Mouse (Mus musculus): ENCODE measurements around the gene Grpr. TPM values are rescaled to one million over a fixed set of nuclear protein-coding genes. Genes with fewer than 3 reads are reported as not detected.

Gene Grpr
- not detected for total RNA-seq (2021)

DNA sequence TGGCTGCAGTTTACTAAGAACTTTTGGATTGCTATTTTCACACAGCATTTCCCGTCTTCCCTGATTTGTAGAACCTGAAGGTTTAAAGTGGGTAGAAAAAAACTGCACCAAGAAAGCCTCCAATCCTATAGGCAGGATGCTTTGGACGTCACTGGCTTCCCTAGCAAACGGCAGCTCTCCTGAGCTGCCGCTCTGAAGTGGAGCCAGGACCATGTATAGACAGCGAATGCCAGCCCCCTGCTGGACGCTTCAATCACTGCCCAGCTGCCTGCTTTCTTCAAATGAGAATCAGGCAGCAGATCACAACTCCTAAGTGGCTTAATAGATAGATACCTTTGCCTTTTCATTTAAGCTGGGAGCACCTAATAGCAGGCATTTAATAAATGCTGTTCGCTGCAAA lies at the start of gene Grpr:
Gene Grpr (minus strand): TSS at position 12 of the 400 bp plus-strand sequence.
- intact Hi-C loops (cut with DNase I) = loop anchor here (2.0 kb wide), 1 partner anchor 601 kb away; no protein-coding TSS in a partner anchor
- peak; percentile 21 to 30 for DNase-seq

DNA sequence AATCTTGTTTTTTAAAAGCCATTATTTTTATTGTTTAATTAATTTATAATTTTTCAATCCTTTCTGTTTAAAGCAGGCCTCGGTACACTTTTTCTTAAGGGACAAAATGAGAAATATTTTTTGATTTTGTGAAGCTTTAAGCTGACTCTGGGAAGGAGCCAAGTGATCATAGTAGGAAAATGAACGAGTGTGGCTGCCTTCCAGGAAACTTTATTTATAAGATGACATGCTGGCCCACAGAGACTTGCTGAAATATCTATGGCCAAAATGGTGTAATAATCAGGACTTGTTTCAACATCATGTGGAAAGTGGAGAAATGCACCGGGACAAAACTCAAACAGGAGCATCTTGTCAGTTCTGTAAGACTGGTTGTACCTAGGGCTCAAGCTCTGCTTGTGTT lies 11.0 kb upstream of the Grpr start:
- DNase-seq = no peak

DNA sequence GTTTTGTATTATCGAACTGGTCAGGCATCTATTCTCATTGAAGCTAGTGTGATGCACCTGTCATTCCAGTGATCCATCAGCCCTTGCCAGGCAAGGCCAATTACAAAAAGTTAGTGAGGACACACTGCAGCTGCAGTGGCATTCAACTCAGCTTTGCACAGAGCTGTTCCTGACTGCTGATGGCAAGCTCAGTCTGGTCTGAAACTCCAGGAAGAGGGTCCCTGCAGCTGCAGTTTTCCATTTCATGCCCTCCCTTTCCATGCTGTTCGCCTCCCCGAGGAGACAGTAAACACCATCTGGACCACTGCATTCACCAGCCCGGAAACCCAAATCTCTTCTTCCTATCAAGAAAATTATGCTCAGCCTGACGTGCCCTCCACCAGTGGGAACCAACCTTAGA lies 2.4 kb downstream of the Grpr start:
- no peak for DNase-seq
- intact Hi-C loops (cut with DNase I) = no loop called here

More for the DNA sequence above, 11.0 kb upstream of the Grpr start:
- intact Hi-C loops (cut with DNase I) = no loop called here

DNA sequence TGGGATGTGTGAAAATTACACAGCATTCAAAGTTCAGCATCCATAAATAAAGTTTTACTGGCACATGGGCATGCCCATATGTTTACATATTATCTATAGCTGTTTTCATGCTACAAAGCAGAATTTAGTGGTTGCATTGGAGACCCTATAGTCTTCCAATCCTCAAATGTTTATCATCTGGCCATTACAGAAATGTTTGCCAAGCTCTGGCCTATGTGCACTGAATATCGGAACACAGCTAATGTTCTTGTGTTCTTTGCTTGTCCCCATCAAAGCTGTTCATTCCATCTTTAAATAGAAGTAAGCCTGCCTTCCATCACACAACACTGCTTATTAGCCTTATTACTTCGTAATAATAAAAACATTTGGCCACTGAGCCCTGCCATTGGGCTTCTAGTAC lies 16.6 kb downstream of the Grpr start:
- DNase-seq = no peak
- intact Hi-C loops (cut with DNase I) = no loop called here

DNA sequence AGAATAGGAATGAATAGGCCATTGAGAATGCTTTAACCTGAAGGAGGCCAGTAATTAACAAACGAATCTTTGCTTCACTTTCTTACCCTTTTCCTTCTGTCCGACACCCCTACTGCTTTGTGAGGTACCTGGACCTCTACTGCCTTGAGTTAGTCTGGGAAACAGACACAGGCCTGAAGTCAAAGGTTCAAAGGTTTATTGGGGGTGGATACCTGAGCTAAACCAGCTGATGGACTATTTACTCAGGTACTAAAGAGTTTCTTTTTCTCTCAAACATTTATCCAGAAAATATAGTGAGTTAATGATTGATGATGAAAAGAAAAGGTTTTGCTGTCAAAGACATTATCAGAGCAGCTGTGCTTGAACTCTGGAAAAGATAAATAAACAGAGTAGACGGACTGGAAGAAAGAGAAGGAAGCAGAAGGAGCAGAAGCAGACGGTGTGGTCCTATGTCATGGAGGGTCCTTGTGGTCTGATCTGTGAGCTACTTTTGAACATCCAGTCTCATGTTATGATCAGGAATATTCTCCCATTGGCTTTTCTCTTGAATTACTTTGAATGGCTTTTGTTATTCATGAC lies 30.4 kb downstream of the Grpr start:
- intact Hi-C loops (cut with DNase I) = no loop called here
- no peak for DNase-seq

DNA sequence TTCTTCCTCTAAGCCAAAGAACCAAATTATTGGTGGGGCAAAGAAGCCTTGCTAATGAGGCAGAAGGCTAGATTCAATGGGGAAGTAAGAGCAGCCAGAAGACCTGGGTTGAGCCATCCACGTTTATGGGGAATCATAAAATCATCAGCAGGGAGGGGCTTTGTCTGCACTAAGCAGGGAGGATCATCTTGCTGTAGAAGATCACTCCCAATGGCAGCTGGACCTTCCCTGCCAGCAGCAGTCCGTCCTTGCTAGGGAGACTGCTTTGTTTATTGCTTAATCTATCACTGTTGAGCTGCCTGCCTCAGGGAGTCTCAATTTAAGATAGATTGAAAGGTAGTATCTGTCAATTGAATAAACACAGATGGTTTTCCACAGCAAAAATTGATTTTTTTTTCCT lies 37.7 kb downstream of the Grpr start:
- intact Hi-C loops (cut with DNase I) = no loop called here
- DNase-seq = no peak

DNA sequence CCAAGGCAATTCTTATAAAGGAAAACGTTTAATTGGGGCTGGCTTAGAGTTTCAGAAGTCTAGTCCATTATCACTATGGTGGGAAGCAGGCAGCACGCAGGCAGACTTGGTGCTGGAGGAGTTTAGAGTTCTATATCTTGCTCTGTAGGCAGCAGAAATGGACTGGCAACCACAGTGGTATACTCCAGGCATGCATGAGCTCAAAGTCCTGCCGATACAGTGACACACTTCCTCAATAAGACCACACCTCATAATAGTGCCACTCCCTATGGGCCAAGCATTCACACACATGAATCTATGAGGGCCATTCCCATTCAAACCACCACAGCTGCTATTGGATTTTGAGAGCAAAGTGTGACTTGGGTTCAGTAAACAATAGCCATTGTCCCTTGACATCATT lies 47.4 kb downstream of the Grpr start:
- intact Hi-C loops (cut with DNase I) = no loop called here
- DNase-seq = no peak

Other genes with a start within 250 kb of the Grpr start
- not detected for gene Rnf138rt1, start 211.7 kb upstream of the Grpr start, total RNA-seq (2021)